Mouse (Mus musculus) G1E-ER4 (cell line): ENCODE measurements around the gene Slc5a4a. TPM values are rescaled to one million over a fixed set of nuclear protein-coding genes. Genes with fewer than 3 reads are reported as not detected.

Experiments
- GATA1 ChIP-seq: IDR thresholded peaks from one replicate; pipeline ENCODE4 v1.8.0; 2012; ENCODE audit warnings: low read length, inconsistent platforms
- polyA plus RNA-seq: library from polyadenylated mRNA; stranded (reverse); fragments of >175 nt; gene quantifications from 2 replicates; pipeline ENCODE4 v1.2.3, GENCODE M21; 2012

Gene Slc5a4a
- not detected in 2 replicates for polyA plus RNA-seq

- TF ChIP-seq GATA1: no peak
Observed at GRCm38 (mm10) chr10:76147278-76147677, at the start of gene Slc5a4a. Slc5a4a (plus strand) TSS chr10:76147451.

- TF ChIP-seq GATA1: no peak
Observed at GRCm38 (mm10) chr10:76110861-76111260, 36.4 kb upstream of the Slc5a4a start, which contains the start of gene Slc5a4b. Slc5a4b (minus strand) TSS chr10:76110961.

GRCm38 (mm10) chr10:76117966-76118365, 29.3 kb upstream of the Slc5a4a start:
- no peak for TF ChIP-seq GATA1

- TF ChIP-seq GATA1: no peak
Observed at GRCm38 (mm10) chr10:76118741-76119140, 28.5 kb upstream of the Slc5a4a start.

- TF ChIP-seq GATA1: no peak
Observed at GRCm38 (mm10) chr10:76120124-76120711, 27.0 kb upstream of the Slc5a4a start.

- TF ChIP-seq GATA1: no peak
Observed at GRCm38 (mm10) chr10:76121495-76121894, 25.8 kb upstream of the Slc5a4a start.

- no peak for TF ChIP-seq GATA1
Observed at GRCm38 (mm10) chr10:76132506-76132905, 14.7 kb upstream of the Slc5a4a start.

- no peak for TF ChIP-seq GATA1
Observed at GRCm38 (mm10) chr10:76136318-76136717, 10.9 kb upstream of the Slc5a4a start.

- no peak for TF ChIP-seq GATA1
Observed at GRCm38 (mm10) chr10:76146846-76147245, 405 bp upstream of the Slc5a4a start.

GRCm38 (mm10) chr10:76155911-76156310, 8.7 kb downstream of the Slc5a4a start:
- TF ChIP-seq GATA1: no peak

- TF ChIP-seq GATA1: no peak
Observed at GRCm38 (mm10) chr10:76157528-76157927, 10.3 kb downstream of the Slc5a4a start.

GRCm38 (mm10) chr10:76158009-76158408, 10.8 kb downstream of the Slc5a4a start:
- TF ChIP-seq GATA1: no peak

GRCm38 (mm10) chr10:76174899-76175298, 27.6 kb downstream of the Slc5a4a start:
- TF ChIP-seq GATA1: no peak

- no peak for TF ChIP-seq GATA1
Observed at GRCm38 (mm10) chr10:76185216-76185615, 38.0 kb downstream of the Slc5a4a start.

- peak; percentile 38 for TF ChIP-seq GATA1
Observed at GRCm38 (mm10) chr10:76188010-76188409, 40.8 kb downstream of the Slc5a4a start.

GRCm38 (mm10) chr10:76201416-76201815, 54.2 kb downstream of the Slc5a4a start:
- no peak for TF ChIP-seq GATA1

- TF ChIP-seq GATA1: no peak
Observed at GRCm38 (mm10) chr10:76201978-76202377, 54.7 kb downstream of the Slc5a4a start.
